Mouse (Mus musculus) midbrain, postnatal 0 days (tissue): ENCODE data around the gene Foxa3. TPM values are rescaled to one million over a fixed set of nuclear protein-coding genes. Genes with fewer than 3 reads are reported as not detected.
"Not testable (repeated sequence)": the region's sequence is repeated elsewhere in the genome, so short reads cannot be mapped to it uniquely, and the experiment has no call there.

ENCODE experiments used
- ATAC-seq: fragments of 200-750 bp; cut with Nextera tagmentation; 2 replicates; pipeline ENCODE4 v1.8.0; 2017; ENCODE audit warnings: moderate number of reproducible peaks, mild to moderate bottlenecking, moderate TSS enrichment, moderate library complexity; ENCODE audit not compliant: low FRiP score
- DNase-seq: peaks from one replicate; pipeline ENCODE4 v3.0.0-alpha.2; 2015; ENCODE audit warnings: low spot score
- H3K27ac ChIP-seq: fragments of 300-500 bp; sonication (generic); 2 replicates; pipeline ENCODE4 v1.5.1; 2014; ENCODE audit warnings: low read depth, mild to moderate bottlenecking, low read length, mixed read lengths
- H3K27me3 ChIP-seq: fragments of 300-500 bp; sonication (generic); 2 replicates; pipeline ENCODE4 v1.6.1; 2014; ENCODE audit warnings: low read length, control low read depth, mixed read lengths; ENCODE audit not compliant: insufficient read depth
- H3K36me3 ChIP-seq: fragments of 300-500 bp; sonication (generic); 2 replicates; pipeline ENCODE4 v1.6.1; 2014; ENCODE audit warnings: low read length, control low read depth, mixed read lengths; ENCODE audit not compliant: insufficient read depth
- H3K4me1 ChIP-seq: fragments of 300-500 bp; sonication (generic); 2 replicates; pipeline ENCODE4 v1.6.1; 2014; ENCODE audit warnings: mild to moderate bottlenecking, control low read depth, antibody characterized with exemption, low read length, mixed read lengths; ENCODE audit not compliant: insufficient read depth
- H3K4me2 ChIP-seq: fragments of 300-500 bp; sonication (generic); 2 replicates; pipeline ENCODE4 v1.6.1; 2014; ENCODE audit warnings: low read depth, mild to moderate bottlenecking, low read length, mixed read lengths; ENCODE audit not compliant: poor library complexity, severe bottlenecking
- H3K4me3 ChIP-seq: fragments of 300-500 bp; sonication (generic); 2 replicates; pipeline ENCODE4 v1.5.1; 2014; ENCODE audit warnings: low read depth, mild to moderate bottlenecking, low read length, moderate library complexity
- H3K9ac ChIP-seq: fragments of 300-500 bp; sonication (generic); replicated peaks from 2 replicates; pipeline ENCODE4 v1.6.1; 2014; ENCODE audit warnings: mild to moderate bottlenecking, low read length, moderate library complexity, mixed read lengths; ENCODE audit not compliant: poor library complexity, severe bottlenecking
- H3K9me3 ChIP-seq: fragments of 300-500 bp; sonication (generic); 2 replicates; pipeline ENCODE4 v1.6.1; 2016; ENCODE audit warnings: low read length, control low read depth
- CTCF ChIP-seq: IDR thresholded peaks from 2 replicates; pipeline ENCODE4 v1.5.1; 2016; ENCODE audit warnings: antibody characterized with exemption, mild to moderate bottlenecking
- WGBS: fragments of 180-500 bp; shearing (Covaris S2); extraction: QIAGEN DNeasy Blood & Tissue Kit; methylation state at CpG from one replicate; pipeline ENCODE4 v1.1.7; 2014; 5-methylcytosine and 5-hydroxymethylcytosine counted together
- polyA plus RNA-seq: library from polyadenylated mRNA; unstranded; fragments of >200 nt; fragmentation: Nextera tagmentation; extraction: Ambion mirVana; gene quantifications from 2 replicates; pipeline ENCODE4 v1.2.1, GENCODE M21; 2015
- total RNA-seq: library from RNA; depleted of rRNA; stranded (reverse); fragments of >200 nt; gene quantifications from 2 replicates; pipeline ENCODE4 v1.2.3, GENCODE M21; 2014; rRNA removed

The Foxa3 gene
- total RNA-seq (not detected in 2 replicates), polyA plus RNA-seq (not detected in 2 replicates)

- Histone ChIP-seq H3K27me3 (peaks cover 34% of the 10 kb centered on the region), H3K27ac (peak within 1 kb of the TSS; percentile 59; the same call in 1 of the 2 replicates), H3K4me3 (peak within 1 kb of the TSS; percentile 91), H3K9ac (peak within 1 kb of the TSS; percentile 82), H3K9me3 (no peaks in the 10 kb centered on the region), H3K36me3 (no peaks in the 10 kb centered on the region), H3K4me2 (peak within 1 kb of the TSS; percentile 89), H3K4me1 (no peaks in the 10 kb centered on the region)
- DNase-seq (no peak), ATAC-seq (peak; percentile 9; the same call in 1 of the 2 replicates)
- WGBS, result 7% methylated on average over 23 of the region's 30 CpGs
- 0 out of 2 replicates have a peak, but pooled peaks have one; percentile 23 for TF ChIP-seq CTCF
Measured at GRCm38 (mm10) chr7:19023357-19023814, at the start of gene Foxa3. Gene Foxa3, minus strand, starts transcription at chr7:19023538.

- H3K9ac ChIP-seq, DNase-seq, H3K27me3 ChIP-seq, H3K4me3 ChIP-seq, H3K4me2 ChIP-seq, ATAC-seq, H3K4me1 ChIP-seq, H3K27ac ChIP-seq, H3K36me3 ChIP-seq, H3K9me3 ChIP-seq: not testable (repeated sequence)
- WGBS, result 58% methylated on average over 3 of the region's 3 CpGs
- TF ChIP-seq CTCF, result peak; percentile 26; the same call in 1 of the 2 replicates
Measured at GRCm38 (mm10) chr7:19071024-19071423, 47.7 kb upstream of the Foxa3 start.

GRCm38 (mm10) chr7:19069500-19069899 is 46.2 kb upstream of the Foxa3 start:
- 46% methylated on average over 3 of the region's 3 CpGs for WGBS
- ATAC-seq (no peak), DNase-seq (peak; percentile 33)
- H3K36me3 ChIP-seq, result no peaks in the 10 kb centered on the region
- no peaks in the 10 kb centered on the region for H3K4me1 ChIP-seq
- no peak overlapping the region for H3K4me2 ChIP-seq
- TF ChIP-seq CTCF, result peak; percentile 62
- no peak overlapping the region for H3K27ac ChIP-seq
- H3K27me3 ChIP-seq, result peaks cover 25% of the 10 kb centered on the region
- no peak overlapping the region for H3K9ac ChIP-seq
- no peaks in the 10 kb centered on the region for H3K9me3 ChIP-seq
- H3K4me3 ChIP-seq, result no peak overlapping the region

- no peak overlapping the region for H3K27ac ChIP-seq
- no peak overlapping the region for H3K4me3 ChIP-seq
- peaks cover 27% of the 10 kb centered on the region for H3K27me3 ChIP-seq
- DNase-seq (peak; percentile 76), ATAC-seq (no peak)
- no peak overlapping the region for H3K4me2 ChIP-seq
- WGBS, result 3% methylated on average over 2 of the region's 2 CpGs
- peak; percentile 91 for TF ChIP-seq CTCF
- H3K4me1 ChIP-seq, result no peaks in the 10 kb centered on the region
- no peaks in the 10 kb centered on the region for H3K9me3 ChIP-seq
- H3K9ac ChIP-seq, result no peak overlapping the region
- no peaks in the 10 kb centered on the region for H3K36me3 ChIP-seq
Measured at GRCm38 (mm10) chr7:19068707-19069106, 45.4 kb upstream of the Foxa3 start.

GRCm38 (mm10) chr7:19067935-19068334 is 44.6 kb upstream of the Foxa3 start:
- H3K9ac ChIP-seq, result no peak overlapping the region
- ATAC-seq (no peak), DNase-seq (no peak)
- no peak for TF ChIP-seq CTCF
- H3K27me3 ChIP-seq, result peaks cover 27% of the 10 kb centered on the region
- H3K9me3 ChIP-seq, result no peaks in the 10 kb centered on the region
- 72% methylated on average over 13 of the region's 14 CpGs for WGBS
- H3K4me2 ChIP-seq, result no peak overlapping the region
- no peak overlapping the region for H3K4me3 ChIP-seq
- no peaks in the 10 kb centered on the region for H3K36me3 ChIP-seq
- H3K4me1 ChIP-seq, result no peaks in the 10 kb centered on the region
- H3K27ac ChIP-seq, result no peak overlapping the region

GRCm38 (mm10) chr7:19067063-19067462 is 43.7 kb upstream of the Foxa3 start:
- DNase-seq (no peak), ATAC-seq (no peak)
- no peak overlapping the region for H3K4me2 ChIP-seq
- WGBS, result 56% methylated on average over 14 of the region's 14 CpGs
- H3K9me3 ChIP-seq, result no peaks in the 10 kb centered on the region
- H3K27ac ChIP-seq, result no peak overlapping the region
- no peak overlapping the region for H3K4me3 ChIP-seq
- no peaks in the 10 kb centered on the region for H3K4me1 ChIP-seq
- TF ChIP-seq CTCF, result no peak
- H3K36me3 ChIP-seq, result no peaks in the 10 kb centered on the region
- no peak overlapping the region for H3K9ac ChIP-seq
- H3K27me3 ChIP-seq, result peaks cover 27% of the 10 kb centered on the region
